Mouse (Mus musculus): ENCODE measurements around the gene Rnf5.

The Rnf5 gene

DNA sequence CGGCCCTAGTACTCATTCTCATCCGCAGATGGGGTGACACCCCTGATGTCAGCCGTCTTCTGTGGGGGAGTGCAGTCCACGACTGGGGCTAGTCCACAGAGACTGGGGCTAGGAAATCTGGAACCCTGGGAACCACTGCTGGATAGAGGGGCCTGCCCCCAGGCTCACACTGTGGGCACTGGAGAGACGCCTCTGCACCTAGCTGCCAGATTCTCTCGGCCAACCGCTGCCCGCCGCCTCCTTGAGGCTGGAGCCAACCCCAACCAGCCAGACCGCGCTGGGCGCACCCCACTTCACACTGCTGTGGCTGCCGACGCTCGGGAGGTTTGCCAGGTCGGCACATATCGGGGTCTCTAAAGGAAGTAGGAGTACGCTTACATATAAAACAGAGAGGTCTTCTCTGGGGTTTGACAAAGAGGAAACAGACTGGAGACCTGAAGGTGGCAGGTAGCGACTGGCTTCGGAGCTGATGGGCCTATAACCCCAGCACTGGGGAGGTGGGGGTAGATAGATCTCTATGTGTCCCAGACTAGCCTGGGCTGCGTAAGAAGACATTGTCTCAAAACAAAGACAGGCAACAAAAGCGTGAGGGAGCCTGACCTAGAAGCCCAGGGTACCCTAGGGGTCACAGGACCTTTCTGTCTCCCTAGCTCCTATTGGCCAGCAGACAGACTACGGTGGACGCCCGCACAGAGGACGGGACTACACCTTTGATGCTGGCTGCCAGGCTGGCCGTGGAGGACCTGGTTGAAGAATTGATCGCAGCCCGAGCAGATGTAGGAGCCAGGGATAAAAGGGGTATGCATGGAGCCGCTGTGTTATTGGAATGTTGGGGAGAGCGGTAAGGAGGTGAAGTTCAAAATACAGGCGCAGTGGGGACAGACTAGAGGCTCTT lies 17.4 kb downstream of the Rnf5 start:
- peak; percentile 17 for DNase-seq (ENCODE audit: low read depth, low spot score)

DNA sequence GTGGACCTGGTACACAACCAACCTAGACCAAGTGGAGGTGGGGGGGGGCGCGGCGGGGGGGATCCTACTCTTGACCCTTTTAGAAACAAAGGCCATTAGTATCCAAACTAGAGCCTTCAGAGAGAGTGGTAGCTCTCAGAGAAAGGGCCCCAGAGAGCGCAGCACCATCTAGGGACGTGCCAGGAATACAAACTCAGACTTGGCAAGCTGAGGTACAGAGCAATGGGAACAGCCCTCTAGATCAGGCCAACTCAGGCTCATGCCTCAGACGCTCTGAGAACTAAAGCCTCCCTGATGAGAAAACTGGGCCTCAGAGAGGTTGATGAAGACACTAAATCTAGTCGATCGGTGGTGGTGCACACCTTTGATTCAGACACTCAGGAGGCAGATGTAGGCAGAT lies 18.4 kb downstream of the Rnf5 start:
- peak; percentile 52 for DNase-seq (ENCODE audit: low read depth, low spot score)

- DNase-seq (ENCODE audit: low read depth, low spot score), result no peak
Observed at GRCm38 (mm10) chr17:34583819-34584218, 19.7 kb downstream of the Rnf5 start.

DNA sequence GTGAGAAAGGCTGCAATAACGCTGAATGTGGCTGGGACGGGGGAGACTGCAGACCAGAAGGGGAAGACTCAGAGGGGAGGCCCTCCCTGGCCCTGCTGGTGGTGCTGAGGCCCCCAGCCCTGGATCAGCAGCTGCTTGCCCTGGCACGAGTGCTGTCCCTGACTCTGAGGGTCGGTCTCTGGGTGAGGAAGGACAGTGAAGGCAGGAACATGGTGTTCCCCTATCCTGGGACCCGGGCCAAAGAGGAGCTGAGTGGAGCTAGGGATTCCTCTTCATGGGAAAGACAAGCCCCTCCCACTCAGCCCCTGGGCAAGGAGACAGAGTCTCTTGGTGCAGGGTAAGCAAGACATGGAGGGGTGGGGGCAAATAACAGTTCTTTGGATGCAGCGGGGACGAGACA lies 20.1 kb downstream of the Rnf5 start:
- DNase-seq (ENCODE audit: low read depth, low spot score), result no peak

- DNase-seq (ENCODE audit: low read depth, low spot score), result no peak
Observed at GRCm38 (mm10) chr17:34582528-34582927, 21.0 kb downstream of the Rnf5 start.

DNA sequence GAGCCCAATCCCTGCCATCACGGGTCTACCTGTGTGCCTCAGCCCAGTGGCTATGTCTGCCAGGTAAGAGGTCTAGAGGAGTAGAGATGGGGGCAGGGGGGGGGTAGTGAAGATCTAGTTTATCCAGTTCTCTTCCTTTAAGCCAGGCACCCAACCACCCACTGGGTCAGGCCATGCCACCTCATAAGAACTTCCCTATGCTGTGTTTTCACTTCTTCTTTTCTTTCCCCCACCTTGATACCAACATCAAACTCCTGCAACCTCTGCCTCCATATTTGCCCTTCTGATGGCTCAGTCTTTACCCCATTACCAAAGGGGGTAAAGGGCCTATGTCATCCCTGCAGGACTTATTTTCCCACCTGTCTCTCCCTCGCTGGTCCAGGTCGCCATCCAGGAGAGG lies 25.4 kb downstream of the Rnf5 start:
- no peak for DNase-seq (ENCODE audit: low read depth, low spot score)

- no peak for DNase-seq (ENCODE audit: low read depth, low spot score)
Observed at GRCm38 (mm10) chr17:34576577-34576976, 26.9 kb downstream of the Rnf5 start.

- no peak for DNase-seq (ENCODE audit: low read depth, low spot score)
Observed at GRCm38 (mm10) chr17:34572361-34572760, 31.1 kb downstream of the Rnf5 start.

- no peak for DNase-seq (ENCODE audit: low read depth, low spot score)
Observed at GRCm38 (mm10) chr17:34571875-34572274, 31.6 kb downstream of the Rnf5 start.

- DNase-seq (ENCODE audit: low read depth, low spot score), result no peak
Observed at GRCm38 (mm10) chr17:34569919-34570318, 33.6 kb downstream of the Rnf5 start.

DNA sequence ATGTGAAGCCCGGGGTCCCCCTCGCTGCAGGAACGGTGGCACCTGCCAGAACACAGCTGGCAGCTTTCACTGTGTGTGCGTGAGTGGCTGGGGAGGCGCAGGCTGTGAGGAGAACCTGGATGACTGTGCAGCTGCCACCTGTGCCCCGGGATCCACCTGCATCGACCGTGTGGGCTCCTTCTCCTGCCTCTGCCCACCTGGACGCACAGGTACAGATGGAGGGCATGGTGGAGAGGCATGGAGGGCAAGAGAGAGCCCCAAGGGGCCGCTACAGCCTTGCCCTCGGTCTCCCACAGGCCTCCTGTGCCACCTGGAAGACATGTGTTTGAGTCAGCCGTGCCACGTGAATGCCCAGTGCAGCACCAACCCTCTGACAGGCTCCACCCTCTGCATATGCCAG lies 35.1 kb downstream of the Rnf5 start:
- DNase-seq (ENCODE audit: low read depth, low spot score), result no peak

GRCm38 (mm10) chr17:34567311-34567710 lies 36.2 kb downstream of the Rnf5 start:
- DNase-seq (ENCODE audit: low read depth, low spot score), result no peak

DNA sequence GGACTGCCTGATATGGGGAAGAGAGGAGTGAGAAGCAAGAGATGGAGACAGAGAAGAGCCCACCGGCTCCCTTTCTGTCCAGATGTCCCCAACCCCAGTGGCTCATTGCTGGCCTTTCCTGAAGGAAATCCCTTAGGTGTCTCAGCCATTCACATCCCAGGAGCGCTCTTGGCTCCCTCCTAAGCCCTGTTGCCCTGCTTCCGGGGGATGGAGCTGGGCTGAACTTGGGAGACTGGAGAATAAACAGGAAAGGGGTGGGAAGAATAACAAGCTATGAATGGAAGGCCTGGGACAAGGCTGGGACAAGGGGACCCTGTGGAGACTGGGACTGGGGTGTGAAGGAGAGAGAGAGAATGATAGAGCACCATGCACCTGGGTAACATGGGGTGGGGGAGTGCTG lies 38.7 kb downstream of the Rnf5 start:
- no peak for DNase-seq (ENCODE audit: low read depth, low spot score)

- no peak for DNase-seq (ENCODE audit: low read depth, low spot score)
Observed at GRCm38 (mm10) chr17:34564003-34564421, 39.5 kb downstream of the Rnf5 start, which contains the start of gene Notch4. Gene Notch4, plus strand, starts transcription at chr17:34564268.

DNA sequence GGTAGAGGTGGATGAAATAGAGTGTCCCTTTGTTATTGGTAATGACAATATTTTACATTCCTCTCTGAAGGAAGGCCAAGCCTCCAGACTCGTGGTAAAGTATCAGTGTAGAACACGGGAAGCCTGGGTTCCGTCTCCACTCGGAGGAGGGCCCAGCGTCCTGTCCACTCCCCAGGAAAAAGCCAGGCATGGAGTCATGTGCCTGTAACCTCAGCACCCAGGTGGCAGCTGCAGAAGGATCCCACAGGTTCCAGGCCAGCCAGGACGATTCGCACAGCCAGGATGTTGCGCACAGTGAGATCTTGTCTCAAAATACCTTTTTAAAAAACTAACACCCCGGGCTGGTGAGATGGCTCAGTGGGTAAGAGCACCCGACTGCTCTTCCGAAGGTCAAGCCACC lies 40.1 kb downstream of the Rnf5 start:
- no peak for DNase-seq (ENCODE audit: low read depth, low spot score)

GRCm38 (mm10) chr17:34562595-34562994 lies 40.9 kb downstream of the Rnf5 start:
- DNase-seq (ENCODE audit: low read depth, low spot score), result no peak

- DNase-seq (ENCODE audit: low read depth, low spot score), result peak; percentile 51
Observed at GRCm38 (mm10) chr17:34561200-34561599, 42.3 kb downstream of the Rnf5 start.

- DNase-seq (ENCODE audit: low read depth, low spot score), result no peak
Observed at GRCm38 (mm10) chr17:34560438-34560837, 43.1 kb downstream of the Rnf5 start.

GRCm38 (mm10) chr17:34559895-34560294 lies 43.6 kb downstream of the Rnf5 start:
- DNase-seq (ENCODE audit: low read depth, low spot score), result no peak

DNA sequence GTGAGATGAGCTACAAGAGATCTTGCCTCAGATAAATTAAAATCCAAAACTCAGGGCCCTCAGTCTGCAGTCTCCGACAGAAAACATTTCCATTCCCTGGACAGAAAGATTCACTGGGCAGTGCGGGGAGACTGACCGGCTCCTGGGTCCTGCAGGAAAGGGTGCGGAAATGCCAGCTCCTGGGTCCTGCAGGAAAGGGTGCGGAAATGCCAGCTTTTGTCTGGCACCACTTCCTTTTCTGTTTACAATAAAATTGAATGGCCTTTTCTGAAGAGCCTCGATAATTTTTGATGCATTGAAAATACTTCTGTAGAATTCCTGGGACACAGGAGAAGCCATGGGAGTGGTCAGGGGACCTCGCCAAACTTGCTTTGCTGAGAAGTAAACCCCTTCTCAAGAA lies 44.4 kb downstream of the Rnf5 start:
- no peak for DNase-seq (ENCODE audit: low read depth, low spot score)

- DNase-seq (ENCODE audit: low read depth, low spot score), result no peak
Observed at GRCm38 (mm10) chr17:34557411-34557810, 46.1 kb downstream of the Rnf5 start.

GRCm38 (mm10) chr17:34556406-34556805 lies 47.1 kb downstream of the Rnf5 start:
- no peak for DNase-seq (ENCODE audit: low read depth, low spot score)

GRCm38 (mm10) chr17:34555483-34555882 lies 48.0 kb downstream of the Rnf5 start:
- peak; percentile 73 for DNase-seq (ENCODE audit: low read depth, low spot score)
